Mouse (Mus musculus) spleen, postnatal 14 days (tissue): ENCODE measurements around the gene Park7.

ENCODE experiments used
- DNase-seq, 2 experiments: peaks; one replicate each; pipeline ENCODE4 v3.0.0; 2021 to 2022; ENCODE audit warnings: low spot score in 2 of 2

Park7 gene

DNA sequence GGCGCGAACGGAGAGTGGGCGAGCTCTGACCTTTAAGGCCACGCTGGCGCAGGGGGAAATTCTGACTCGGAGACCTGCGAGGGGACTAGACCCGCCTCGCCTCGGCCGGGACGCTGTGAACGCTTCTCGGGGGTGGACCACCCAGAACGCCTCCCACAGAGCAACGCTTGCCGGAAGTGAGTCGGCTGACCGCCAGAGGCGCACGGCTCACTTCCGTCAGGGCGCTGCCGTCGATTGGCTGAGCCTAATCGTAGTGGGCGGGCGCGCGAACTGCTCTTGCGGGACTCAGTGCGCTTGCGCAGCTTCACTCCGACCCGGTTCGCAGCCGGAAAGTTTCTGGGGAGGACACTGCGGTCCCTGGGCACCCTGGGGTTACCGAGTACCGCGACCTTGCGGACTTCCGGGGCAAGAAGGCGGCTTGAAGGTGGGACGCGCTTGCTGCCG is at the start of gene Park7, which contains the start of gene Tnfrsf9:
TSS of gene Park7 (minus strand) at position 148 of the 444 bp plus-strand sequence.
TSS of gene Tnfrsf9 (plus strand) at position 273 of the 444 bp plus-strand sequence.
- peak; percentile 90 to 94 for DNase-seq

DNA sequence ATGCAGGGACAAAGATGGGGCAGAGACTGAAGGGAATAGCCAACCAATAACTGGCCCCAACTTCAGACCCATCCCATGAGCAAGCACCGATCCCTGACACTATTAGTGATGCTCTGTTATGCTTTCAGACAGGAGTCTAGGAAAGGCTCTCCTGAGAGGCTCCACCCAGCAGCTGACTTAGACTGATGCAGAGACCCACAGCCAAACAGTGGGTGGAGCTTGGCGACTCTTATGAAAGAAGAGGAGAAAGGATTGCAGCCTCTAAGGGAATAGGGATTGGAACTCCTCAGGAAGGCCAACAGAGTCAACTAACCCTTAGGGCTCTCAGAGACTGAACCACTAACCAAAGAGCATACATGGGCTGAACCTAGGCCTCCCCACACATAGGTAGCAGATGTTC is 49.5 kb upstream of the Park7 start:
- no peak for DNase-seq

- no peak for DNase-seq
Observed at GRCm38 (mm10) chr4:150962231-150962630, 48.0 kb upstream of the Park7 start.

GRCm38 (mm10) chr4:150958536-150958935 is 44.3 kb upstream of the Park7 start:
- no peak for DNase-seq

- DNase-seq = no peak
Observed at GRCm38 (mm10) chr4:150957106-150957458, 42.8 kb upstream of the Park7 start.

- no peak for DNase-seq
Observed at GRCm38 (mm10) chr4:150956369-150957105, 42.3 kb upstream of the Park7 start.

- no peak for DNase-seq
Observed at GRCm38 (mm10) chr4:150950972-150951371, 36.7 kb upstream of the Park7 start.

GRCm38 (mm10) chr4:150944707-150945106 is 30.5 kb upstream of the Park7 start:
- DNase-seq = no peak

GRCm38 (mm10) chr4:150939991-150940651 is 25.9 kb upstream of the Park7 start:
- DNase-seq = no peak

GRCm38 (mm10) chr4:150938063-150938452 is 23.8 kb upstream of the Park7 start:
- no peak for DNase-seq

DNA sequence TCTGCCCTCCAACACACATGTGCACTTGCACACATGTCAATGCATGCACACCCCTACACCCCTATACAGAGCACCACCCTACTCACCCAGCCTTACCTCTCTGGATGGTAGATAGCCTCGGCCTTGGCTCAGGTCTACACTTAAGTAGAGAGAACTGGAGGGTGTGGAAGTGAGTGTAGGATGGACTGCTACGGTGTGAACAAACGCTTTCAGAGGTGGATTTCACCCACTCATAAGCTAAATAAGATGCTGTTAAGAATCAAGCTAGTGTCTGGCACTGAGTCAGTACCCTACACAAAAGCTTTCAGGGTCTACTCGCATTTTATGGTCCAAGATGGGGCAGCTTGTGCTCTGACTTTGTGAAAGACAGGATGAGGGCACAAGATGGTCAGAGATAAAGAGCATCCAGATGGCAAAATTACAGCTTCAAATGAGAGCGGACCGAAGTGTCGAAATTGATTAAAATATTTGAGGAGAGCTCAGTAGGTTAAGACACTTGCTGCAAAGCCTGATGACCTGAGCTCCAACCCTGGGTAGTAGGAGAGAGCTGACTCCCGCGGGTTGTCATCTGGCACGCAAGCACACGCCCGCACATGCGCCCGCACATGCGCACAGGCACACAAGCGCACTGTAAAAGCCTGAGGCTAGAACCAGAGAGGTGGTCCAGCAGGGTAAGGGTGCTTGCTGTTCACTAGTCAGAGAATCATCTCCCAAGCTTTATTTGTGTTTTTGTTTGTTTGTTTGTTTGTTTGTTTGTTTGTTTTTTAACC is 23.2 kb upstream of the Park7 start:
- no peak for DNase-seq

- DNase-seq = no peak
Observed at GRCm38 (mm10) chr4:150933503-150933902, 19.3 kb upstream of the Park7 start.

- DNase-seq = no peak
Observed at GRCm38 (mm10) chr4:150927789-150928188, 13.6 kb upstream of the Park7 start.

DNA sequence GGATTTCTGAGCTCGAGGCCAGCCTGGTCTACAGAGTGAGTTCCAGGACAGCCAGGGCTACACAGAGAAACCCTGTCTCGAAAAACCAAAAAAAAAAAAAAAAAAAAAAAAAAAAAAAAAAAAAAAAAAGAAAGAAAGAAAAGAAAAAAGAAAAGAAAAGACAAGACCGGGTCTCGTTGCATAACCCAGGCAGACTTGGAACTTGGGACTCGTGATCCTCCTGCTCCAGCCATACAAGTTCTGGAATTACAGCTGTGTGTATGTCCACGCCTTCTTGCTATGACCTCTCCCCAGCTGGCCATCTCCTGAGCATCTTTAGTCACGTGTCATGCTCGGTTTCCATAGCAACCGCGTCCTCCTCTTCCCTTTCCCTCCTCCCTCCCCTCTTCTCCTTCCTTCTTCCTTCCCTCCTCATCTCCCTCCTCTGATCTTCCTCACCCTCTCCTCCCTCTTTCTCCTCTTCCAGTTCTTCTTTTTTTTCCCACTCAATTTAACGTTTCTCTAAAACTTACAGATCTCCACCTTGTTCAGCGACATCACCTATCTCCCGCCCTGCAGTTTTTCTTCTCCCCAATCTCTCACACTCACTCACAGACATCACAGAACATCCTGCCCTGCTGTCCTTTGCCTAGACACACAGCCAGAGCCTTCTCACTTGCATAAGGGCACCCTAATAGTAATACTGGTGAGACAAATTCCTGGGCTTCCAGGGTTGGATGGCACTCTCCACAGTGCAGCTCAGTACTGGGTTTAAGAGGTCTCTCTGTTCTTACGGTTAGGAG is 12.9 kb upstream of the Park7 start:
- no peak for DNase-seq

DNA sequence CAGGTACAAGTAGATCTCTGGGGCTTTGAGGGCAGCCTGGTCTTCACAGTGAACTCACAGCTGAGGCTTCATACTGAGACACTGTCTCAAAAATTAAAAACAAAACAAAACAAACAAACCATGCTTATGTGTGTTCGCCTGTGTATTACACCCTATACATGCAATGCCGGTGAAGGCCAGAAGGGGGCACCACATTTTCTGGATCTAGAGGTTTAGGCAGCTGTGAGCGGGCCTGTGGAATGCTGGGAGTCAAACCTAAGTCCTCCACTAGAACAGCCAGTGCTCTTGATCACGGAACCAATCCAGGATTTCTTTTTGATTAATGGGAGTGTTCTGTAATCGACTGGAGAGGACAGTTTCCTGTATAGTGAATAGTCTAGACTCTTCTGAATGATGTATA is 11.7 kb upstream of the Park7 start:
- DNase-seq = no peak

DNA sequence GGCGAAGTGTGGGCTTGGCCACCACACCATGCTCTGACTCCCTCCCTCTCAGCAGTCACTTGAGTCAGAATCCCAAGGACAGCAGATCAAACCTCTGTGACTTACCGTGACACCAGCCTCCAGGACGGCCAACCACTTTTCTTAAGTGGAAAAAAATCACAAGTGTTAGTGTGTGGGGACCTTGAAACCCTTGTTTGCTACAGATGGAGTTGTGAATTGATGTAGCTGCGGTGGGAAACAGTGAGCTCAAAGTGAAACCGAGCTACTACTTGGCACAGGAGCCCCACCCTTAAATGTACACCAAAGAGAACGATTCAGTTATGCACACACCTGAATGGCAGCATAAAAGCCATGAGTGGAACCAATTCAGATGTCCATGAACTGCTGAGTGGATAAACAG is 10.7 kb upstream of the Park7 start:
- no peak for DNase-seq

GRCm38 (mm10) chr4:150924308-150924707 is 10.1 kb upstream of the Park7 start:
- DNase-seq = no peak

GRCm38 (mm10) chr4:150921206-150921605 is 7.0 kb upstream of the Park7 start:
- DNase-seq = no peak

- no peak for DNase-seq
Observed at GRCm38 (mm10) chr4:150917336-150918027, 3.2 kb upstream of the Park7 start.

- no peak for DNase-seq
Observed at GRCm38 (mm10) chr4:150915181-150915906, 1.1 kb upstream of the Park7 start.
